Mouse (Mus musculus) mesoderm, embryonic 11.5 days (tissue): ENCODE measurements around the gene S100a1.

ENCODE experiments used
- DNase-seq: peaks from one replicate; pipeline ENCODE4 v3.0.0-alpha.2; 2012; ENCODE audit warnings: low read depth, low spot score

The S100a1 gene

GRCm38 (mm10) chr3:90512276-90512675 is 1.9 kb downstream of the S100a1 start:
- DNase-seq: no peak

GRCm38 (mm10) chr3:90509747-90510123 is 4.5 kb downstream of the S100a1 start:
- no peak for DNase-seq

DNA sequence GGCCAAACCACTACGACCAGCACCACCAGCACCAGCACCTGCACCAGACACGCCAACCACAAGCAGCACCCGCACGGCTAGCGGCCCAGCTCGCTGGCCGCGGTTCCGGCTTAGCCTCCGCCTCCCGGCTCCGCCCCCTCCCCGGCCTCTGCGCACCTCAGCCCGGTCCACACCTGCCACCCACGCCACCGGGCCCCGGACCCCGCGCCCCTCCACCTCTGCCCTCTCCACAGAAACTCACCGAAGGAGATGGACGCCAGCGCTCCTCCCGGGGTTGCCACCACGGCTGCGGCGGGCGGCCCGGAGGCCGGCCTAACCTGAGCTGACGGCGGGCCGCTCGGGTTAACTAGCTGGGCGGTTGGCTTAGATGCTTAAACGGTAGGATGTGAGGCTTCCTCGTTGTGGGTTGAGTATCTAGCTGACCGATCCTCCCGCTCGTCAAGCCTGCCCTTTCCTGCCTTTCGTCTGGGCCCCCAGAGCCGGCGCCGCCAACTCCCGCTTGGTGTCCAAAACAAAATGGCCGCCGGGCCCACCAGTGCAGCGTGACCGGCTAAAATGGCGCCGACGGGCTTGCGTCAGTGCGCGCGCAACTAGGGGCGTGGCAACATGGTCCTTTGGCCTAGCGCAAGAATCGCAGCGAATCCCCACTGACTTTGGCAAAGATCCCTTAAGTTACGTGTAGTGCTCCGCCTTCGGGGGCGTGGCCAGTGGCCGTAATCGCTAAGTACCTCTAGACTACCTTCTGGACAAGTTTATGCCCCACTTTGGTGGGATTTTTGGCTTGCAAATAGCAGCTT is 5.0 kb downstream of the S100a1 start, which contains the start of gene Chtop:
Gene Chtop, minus strand, starts transcription at position 549 of the 797 bp plus-strand sequence.
- peak; percentile 99 for DNase-seq

GRCm38 (mm10) chr3:90508287-90508949 is 5.8 kb downstream of the S100a1 start:
- no peak for DNase-seq

DNA sequence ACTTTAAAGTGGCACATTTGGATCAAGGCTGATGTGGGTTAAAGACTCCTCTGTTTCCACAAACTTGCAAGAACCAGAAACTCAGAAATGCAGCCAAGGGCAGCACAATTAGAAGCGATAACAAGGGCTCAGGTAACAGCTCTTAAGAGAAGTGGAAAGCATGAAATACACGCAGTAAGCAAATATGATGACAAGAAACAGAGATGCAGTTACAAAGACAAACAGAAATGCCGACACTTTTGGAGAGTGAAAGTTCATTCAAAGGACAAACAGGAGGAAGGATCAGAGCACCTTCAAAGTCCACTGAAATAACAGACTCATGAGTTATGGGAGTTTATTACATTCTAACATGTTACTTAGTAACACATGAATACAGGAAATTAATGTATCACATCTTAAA is 7.8 kb downstream of the S100a1 start:
- no peak for DNase-seq

GRCm38 (mm10) chr3:90505216-90505615 is 9.0 kb downstream of the S100a1 start:
- no peak for DNase-seq

DNA sequence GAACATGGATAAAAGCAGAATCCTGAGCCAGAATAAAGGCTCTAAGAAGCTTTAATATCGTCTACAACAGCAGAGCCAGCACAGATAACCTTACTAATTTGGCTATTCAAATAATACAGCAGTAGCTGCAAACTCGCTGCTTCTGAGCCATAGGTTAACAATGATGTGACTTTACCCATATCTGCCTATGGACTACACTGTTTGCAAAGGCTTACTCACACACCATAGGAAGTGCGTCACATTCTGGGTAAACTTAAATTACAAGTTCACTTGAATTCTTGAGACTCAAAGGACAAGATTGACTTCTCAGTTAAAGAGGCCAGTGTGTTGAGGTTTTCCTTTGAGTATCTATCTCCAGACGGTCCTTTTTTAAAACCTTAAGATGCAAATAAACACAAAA is 10.7 kb downstream of the S100a1 start:
- DNase-seq: no peak

- DNase-seq: no peak
These were observed 16.6 kb downstream of the S100a1 start for GRCm38 (mm10) chr3:90497597-90497996.

GRCm38 (mm10) chr3:90495850-90496525 is 18.2 kb downstream of the S100a1 start:
- no peak for DNase-seq

DNA sequence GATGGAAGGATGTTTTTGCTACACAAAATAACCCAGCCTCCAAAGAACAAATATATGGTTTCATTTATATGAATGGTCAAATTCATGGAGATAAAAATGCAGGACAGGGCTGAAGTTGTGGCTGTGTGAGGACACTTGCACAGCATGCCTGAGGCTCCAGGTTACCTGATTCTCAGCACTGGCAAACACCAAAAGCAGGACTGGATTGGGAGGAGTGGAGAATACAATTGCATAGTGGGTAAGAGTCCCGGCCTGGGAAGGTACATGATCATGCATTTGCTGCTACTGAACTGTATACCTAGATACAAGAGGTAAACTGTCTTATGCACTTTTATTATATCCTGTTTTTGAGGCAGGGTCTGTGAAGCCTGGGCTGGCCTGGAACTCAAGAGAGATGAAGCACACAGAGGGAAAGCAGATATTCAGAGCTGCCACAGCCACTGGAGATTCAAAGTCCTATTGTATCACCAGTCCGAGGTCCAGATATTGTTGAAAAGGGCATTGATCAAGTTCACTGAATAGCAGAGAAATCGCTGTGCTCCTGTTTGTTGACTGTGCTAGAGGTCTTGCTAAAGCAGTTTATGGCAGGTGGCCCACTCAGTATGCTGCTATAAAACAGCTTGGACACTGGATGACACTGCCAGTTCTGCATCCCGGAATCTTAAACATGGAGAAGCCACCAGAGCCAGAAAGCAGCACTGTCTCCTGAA is 20.2 kb downstream of the S100a1 start:
- DNase-seq: no peak

DNA sequence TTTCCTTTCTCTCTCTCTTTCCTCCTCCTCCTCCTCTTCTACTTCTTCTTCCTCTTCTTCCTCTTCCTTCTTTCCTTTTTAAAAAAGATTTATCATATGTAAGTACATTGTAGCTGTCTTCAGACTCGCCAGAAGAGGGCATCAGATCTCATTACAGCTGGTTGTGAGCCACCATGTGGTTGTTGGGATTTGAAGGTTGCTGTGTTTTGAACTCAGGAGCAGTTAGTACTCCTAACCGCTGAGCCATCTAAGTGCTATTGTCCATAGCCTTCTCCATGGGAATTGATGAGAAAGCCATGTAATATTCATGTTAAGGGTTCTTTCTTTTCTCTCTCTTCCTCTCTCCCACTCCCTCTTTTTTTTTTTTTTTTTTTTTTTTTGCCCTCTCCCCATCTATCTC is 22.8 kb downstream of the S100a1 start:
- no peak for DNase-seq

DNA sequence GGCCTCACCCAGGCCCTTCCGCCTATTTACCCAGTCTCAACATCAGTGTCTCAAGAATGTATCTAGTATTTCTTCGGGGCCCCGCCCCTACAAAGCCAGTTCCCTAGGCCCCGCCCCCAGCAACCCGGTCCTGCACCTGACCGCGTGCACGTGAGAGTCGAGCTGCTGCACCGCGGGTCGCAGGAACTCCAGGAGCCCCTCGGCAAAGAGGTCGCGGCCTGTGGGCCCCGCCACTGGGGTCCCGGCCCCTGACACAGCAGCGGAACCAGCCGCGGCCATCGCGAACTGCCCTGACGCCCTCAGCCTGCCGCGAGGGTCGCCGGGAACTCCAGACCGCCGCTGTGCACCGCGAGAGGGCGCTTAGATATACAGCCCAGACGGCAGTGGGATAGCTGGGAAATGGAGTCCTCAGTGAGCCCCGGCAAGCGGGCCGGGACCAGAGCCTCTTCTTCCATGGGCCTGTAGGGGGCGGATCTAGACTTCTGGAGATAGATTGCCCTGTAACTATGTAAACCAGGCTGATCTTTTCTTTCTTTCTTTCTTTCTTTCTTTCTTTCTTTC is 23.4 kb downstream of the S100a1 start, which contains the start of gene Snapin:
Gene Snapin, minus strand, starts transcription at position 338 of the 561 bp plus-strand sequence.
- peak; percentile 96 for DNase-seq

GRCm38 (mm10) chr3:90488576-90488975 is 25.6 kb downstream of the S100a1 start:
- no peak for DNase-seq

- no peak for DNase-seq
These were observed 27.2 kb downstream of the S100a1 start for GRCm38 (mm10) chr3:90486998-90487397.

GRCm38 (mm10) chr3:90475831-90476611 is 38.2 kb downstream of the S100a1 start, which contains the start of gene Ilf2:
Gene Ilf2 (plus strand): TSS chr3:90476126.
- peak; percentile 98 for DNase-seq

DNA sequence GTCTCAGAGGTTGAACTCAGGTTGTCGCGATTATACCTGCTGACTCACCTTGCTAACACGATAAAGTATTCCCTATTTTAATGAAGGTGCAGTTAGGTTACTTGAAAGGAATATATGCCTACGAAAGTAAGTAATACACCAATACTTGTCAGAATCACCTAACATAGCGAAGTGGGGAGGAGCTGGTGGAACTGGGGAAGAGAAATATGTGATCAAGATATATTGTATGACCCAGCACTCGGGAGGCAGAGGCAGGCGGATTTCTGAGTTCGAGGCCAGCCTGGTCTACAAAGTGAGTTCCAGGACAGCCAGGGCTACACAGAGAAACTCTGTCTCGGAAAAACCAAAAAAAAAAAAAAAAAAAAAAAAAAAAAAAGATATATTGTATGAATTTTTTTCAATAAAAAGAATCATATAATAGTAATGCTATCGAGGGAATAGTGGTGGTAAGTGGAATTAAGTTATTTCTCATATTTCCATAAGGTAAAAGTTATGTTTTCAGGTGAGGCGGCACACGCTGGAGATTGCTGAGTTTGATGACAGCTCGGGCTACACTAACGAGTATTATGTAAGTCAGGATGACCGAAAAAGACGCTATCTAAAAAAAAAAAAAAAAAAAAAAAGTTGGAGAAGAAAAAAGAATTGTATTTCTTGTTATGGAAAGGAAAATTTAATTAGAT is 38.9 kb downstream of the S100a1 start:
- no peak for DNase-seq

- DNase-seq: peak; percentile 40
These were observed 42.0 kb downstream of the S100a1 start for GRCm38 (mm10) chr3:90472213-90472612.

DNA sequence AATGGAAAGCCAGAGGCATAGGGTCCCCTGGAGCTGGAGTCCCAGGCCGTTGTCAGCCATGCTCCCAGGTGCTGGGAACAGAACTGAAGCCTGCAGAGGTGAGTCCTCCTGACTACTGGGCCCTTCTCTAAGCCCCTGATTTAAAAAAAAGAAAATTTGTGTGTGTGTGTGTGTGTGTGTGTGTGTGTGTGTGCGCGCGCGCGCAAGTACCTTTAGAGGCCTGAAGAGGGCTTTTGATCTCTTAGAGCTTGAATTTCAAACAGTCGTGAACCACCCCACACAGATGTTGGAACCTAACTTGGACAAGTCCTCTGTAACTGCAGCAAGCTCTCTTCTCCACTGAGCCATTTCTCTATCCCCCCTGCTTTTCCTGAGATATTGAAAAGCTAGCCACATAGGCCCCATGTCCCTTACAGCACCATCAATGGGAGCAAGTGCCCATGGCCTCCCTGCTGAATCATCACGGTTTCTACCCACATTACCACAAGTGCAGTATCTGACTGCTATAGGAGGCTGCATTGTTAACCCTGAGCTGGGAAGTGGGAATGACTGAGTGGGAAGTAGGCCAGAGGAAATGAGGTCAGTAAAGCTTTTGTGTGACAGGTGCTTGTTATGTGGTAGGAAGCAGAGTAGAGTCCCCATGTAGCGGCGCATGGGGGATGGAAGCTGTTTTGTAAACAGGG is 46.4 kb downstream of the S100a1 start:
- DNase-seq: no peak

- DNase-seq: peak; percentile 64
These were observed 47.9 kb downstream of the S100a1 start for GRCm38 (mm10) chr3:90466311-90466766.
